8 mouse cellular contexts compared by ENCODE assay signal in genomic region chr15:27680997-27681396, GRCm38 (mm10). TPM values are rescaled to one million over a fixed set of nuclear protein-coding genes. Genes with fewer than 3 reads are reported as not detected.
DNase-seq lines count a peak whose midpoint lies in the region; ATAC-seq and TF ChIP-seq lines count a peak whose summit lies in the region.

No protein-coding gene starts in this region.

- peak overlapping the region; percentile 75 for H3K4me3 ChIP-seq in kidney, embryonic 15.5 days (replicated peaks)
- H3K4me3 ChIP-seq in bone marrow macrophage, adult 2 months (ENCODE audit: insufficient read depth, low read length) = peak overlapping the region; percentile 73
- peak overlapping the region; percentile 71 for H3K4me3 ChIP-seq in hindbrain, embryonic 14.5 days (replicated peaks; ENCODE audit: low read length)

- WGBS in kidney, embryonic 15.5 days = 2% methylated on average over 28 of the region's 28 CpGs
- WGBS in hindbrain, embryonic 14.5 days = 3% methylated on average over 26 of the region's 28 CpGs

- no peaks in the 10 kb centered on the region for H3K36me3 ChIP-seq in kidney, embryonic 15.5 days
- no peaks in the 10 kb centered on the region for H3K36me3 ChIP-seq in hindbrain, embryonic 14.5 days (replicated peaks; ENCODE audit: control insufficient read depth, insufficient read depth)

- DNase-seq in kidney, postnatal 36 days = no peak
- no peak for DNase-seq in hindbrain, embryonic 14.5 days (ENCODE audit: low spot score)
- DNase-seq in ovary, postnatal 36 days (ENCODE audit: low spot score) = no peak
- DNase-seq in layer of hippocampus, postnatal 14 days (ENCODE audit: low spot score in 2 of 2) = no peak
- DNase-seq in B cell, adult 2 months = no peak

- TF ChIP-seq POLR2A in bone marrow macrophage, adult 2 months (IDR thresholded peaks at IDR 0.05; ENCODE audit: borderline replicate concordance, low read depth, low read length) = no peak

- ATAC-seq in kidney, embryonic 15.5 days (replicated peaks; ENCODE audit: low FRiP score) = no peak; the same call in 1 of the 2 replicates
- ATAC-seq in hindbrain, embryonic 14.5 days (ENCODE audit: low FRiP score) = no peak
- ATAC-seq in megakaryocyte, adult 5-6 weeks (ENCODE audit: poor library complexity, severe bottlenecking) = peak; percentile 31

- H3K4me1 ChIP-seq in kidney, embryonic 15.5 days = peaks cover 37% of the 10 kb centered on the region
- H3K4me1 ChIP-seq in bone marrow macrophage, adult 2 months (ENCODE audit: control insufficient read depth, insufficient read depth, low read length) = peaks cover 38% of the 10 kb centered on the region
- peaks cover 5% of the 10 kb centered on the region for H3K4me1 ChIP-seq in hindbrain, embryonic 14.5 days (replicated peaks; ENCODE audit: control insufficient read depth, insufficient read depth, low read length)

- TF ChIP-seq CTCF in bone marrow macrophage, adult 2 months (IDR thresholded peaks at IDR 0.05; ENCODE audit: low read depth, low read length) = no peak

- no peaks in the 10 kb centered on the region for H3K9me3 ChIP-seq in kidney, embryonic 15.5 days (replicated peaks)
- H3K9me3 ChIP-seq in hindbrain, embryonic 14.5 days (ENCODE audit: control insufficient read depth, low read length) = no peaks in the 10 kb centered on the region

- H3K4me2 ChIP-seq in kidney, embryonic 15.5 days = peak overlapping the region; percentile 83
- peak overlapping the region; percentile 95 for H3K4me2 ChIP-seq in hindbrain, embryonic 14.5 days (replicated peaks)

- peak overlapping the region; percentile 60 for H3K27ac ChIP-seq in kidney, embryonic 15.5 days
- H3K27ac ChIP-seq in bone marrow macrophage, adult 2 months (ENCODE audit: insufficient read depth, low read depth, low read length) = peak overlapping the region; percentile 56
- H3K27ac ChIP-seq in hindbrain, embryonic 14.5 days = peak overlapping the region; percentile 66; the same call in 1 of the 2 replicates

- peak overlapping the region; percentile 69 for H3K9ac ChIP-seq in kidney, embryonic 15.5 days
- H3K9ac ChIP-seq in hindbrain, embryonic 14.5 days = peak overlapping the region; percentile 75

- no peaks in the 10 kb centered on the region for H3K27me3 ChIP-seq in kidney, embryonic 15.5 days
- no peaks in the 10 kb centered on the region for H3K27me3 ChIP-seq in hindbrain, embryonic 14.5 days (ENCODE audit: control insufficient read depth, insufficient read depth, low read length)

RNA-seq across cellular contexts. Expression of gene Otulinl, which starts 0.4 kb away (rescaled TPM):
- polyA plus RNA-seq in kidney, embryonic 15.5 days (2015; fragmentation: Nextera tagmentation; extraction: Ambion mirVana) = 26.5 and 30.5 TPM in 2 replicates
- polyA plus RNA-seq in bone marrow macrophage, adult 2 months (2012; ENCODE audit: insufficient read depth, insufficient read length, missing spikeins) = 256 and 264 TPM in 2 replicates
- 15.2 and 16.2 TPM in 2 replicates for polyA plus RNA-seq in hindbrain, embryonic 14.5 days (2014; fragmentation: Nextera tagmentation; extraction: Ambion mirVana)
- total RNA-seq in megakaryocyte, adult 5-6 weeks (2015) = 215 and 219 TPM in 2 replicates
- total RNA-seq in megakaryocyte, adult 5-6 weeks (2017) = 83.1 and 85.6 TPM in 2 replicates
- 10 to 100 TPM; 31.1 to 32.0 TPM for total RNA-seq in layer of hippocampus, postnatal 14 days (2021)

RNA-seq across cellular contexts. Expression of gene Otulin, which starts 50.5 kb away (rescaled TPM):
- polyA plus RNA-seq in kidney, embryonic 15.5 days (2015; fragmentation: Nextera tagmentation; extraction: Ambion mirVana) = 29.0 and 32.2 TPM in 2 replicates
- 98.6 and 100 TPM in 2 replicates for polyA plus RNA-seq in bone marrow macrophage, adult 2 months (2012; ENCODE audit: insufficient read depth, insufficient read length, missing spikeins)
- polyA plus RNA-seq in hindbrain, embryonic 14.5 days (2014; fragmentation: Nextera tagmentation; extraction: Ambion mirVana) = 30.0 and 31.4 TPM in 2 replicates
- total RNA-seq in megakaryocyte, adult 5-6 weeks (2015) = 69.0 and 83.8 TPM in 2 replicates
- total RNA-seq in megakaryocyte, adult 5-6 weeks (2017) = 40.1 and 40.6 TPM in 2 replicates
- 10 to 100 TPM; 22.0 to 22.4 TPM for total RNA-seq in layer of hippocampus, postnatal 14 days (2021)
